Comparison of ENCODE assay signal across 9 mouse cellular contexts in genomic region chr1:132125803-132126405, GRCm38 (mm10). TPM values are rescaled to one million over a fixed set of nuclear protein-coding genes. Genes with fewer than 3 reads are reported as not detected.
DNase-seq lines count a peak whose midpoint lies in the region; ATAC-seq and TF ChIP-seq lines count a peak whose summit lies in the region.
"Had no signal": no experiment of that assay in that cellular context is flagged by ENCODE, and none has a peak within 500 bp of the region (broad histone marks: within the 10 kb centered on the region; RNA-seq: fewer than 3 reads in every experiment).

No protein-coding gene starts in this region.

- no peak for ATAC-seq in midbrain, embryonic 16.5 days

- H3K36me3 ChIP-seq in midbrain, embryonic 10.5 days, result no peaks in the 10 kb centered on the region
- no peaks in the 10 kb centered on the region for H3K36me3 ChIP-seq in midbrain, embryonic 16.5 days (ENCODE audit: control insufficient read depth, insufficient read depth, low read length)
- peaks cover 13% of the 10 kb centered on the region for H3K36me3 ChIP-seq in small intestine, adult 2 months (ENCODE audit: control insufficient read depth, insufficient read depth, low read length)
- no peaks in the 10 kb centered on the region for H3K36me3 ChIP-seq in thymus, adult 2 months (ENCODE audit: control insufficient read depth, insufficient read depth, low read length)
- H3K36me3 ChIP-seq: limb, embryonic 13.5 days had no signal

- peaks cover 18% of the 10 kb centered on the region for H3K27me3 ChIP-seq in midbrain, embryonic 10.5 days (ENCODE audit: low read depth, poor library complexity, severe bottlenecking)
- no peaks in the 10 kb centered on the region for H3K27me3 ChIP-seq in midbrain, embryonic 16.5 days (ENCODE audit: control insufficient read depth, insufficient read depth, low read depth, low read length)
- no peaks in the 10 kb centered on the region for H3K27me3 ChIP-seq in small intestine, adult 2 months (ENCODE audit: control insufficient read depth, insufficient read depth, low read length)
- no peaks in the 10 kb centered on the region for H3K27me3 ChIP-seq in thymus, adult 2 months (ENCODE audit: control insufficient read depth, insufficient read depth, low read length)

- no peak overlapping the region for H3K9ac ChIP-seq in midbrain, embryonic 16.5 days (ENCODE audit: low read depth, low read length)

- no peak for TF ChIP-seq CTCF in small intestine, adult 2 months (IDR thresholded peaks at IDR 0.05; ENCODE audit: extremely low read depth, insufficient read length, insufficient replicate concordance, low read depth, low read length)
- no peak for TF ChIP-seq CTCF in thymus, adult 2 months (IDR thresholded peaks at IDR 0.05; ENCODE audit: borderline replicate concordance, control insufficient read depth, extremely low read depth, insufficient read depth, low read length, poor library complexity)

- WGBS in midbrain, embryonic 10.5 days, result 77% methylated on average over 6 of the region's 6 CpGs
- WGBS in midbrain, embryonic 16.5 days, result 73% methylated on average over 6 of the region's 6 CpGs
- 11% methylated on average over 6 of the region's 6 CpGs for WGBS in small intestine, adult 2 months
- 47% methylated on average over 6 of the region's 6 CpGs for WGBS in thymus, adult 2 months

- peak overlapping the region; percentile 33; the same call in 1 of the 2 replicates for H3K27ac ChIP-seq in midbrain, embryonic 10.5 days (replicated peaks)
- H3K27ac ChIP-seq in midbrain, embryonic 16.5 days (ENCODE audit: low read length), result no peak overlapping the region
- H3K27ac ChIP-seq in small intestine, adult 2 months (ENCODE audit: insufficient read depth, low read depth, low read length), result peak overlapping the region; percentile 96
- no peak overlapping the region for H3K27ac ChIP-seq in thymus, adult 2 months (ENCODE audit: control insufficient read depth, insufficient read depth, low read length)
- H3K27ac ChIP-seq: limb, embryonic 13.5 days had no signal

- no peaks in the 10 kb centered on the region for H3K9me3 ChIP-seq in midbrain, embryonic 10.5 days (replicated peaks)
- H3K9me3 ChIP-seq in midbrain, embryonic 16.5 days (replicated peaks; ENCODE audit: control insufficient read depth, low read length, poor library complexity, severe bottlenecking), result no peaks in the 10 kb centered on the region
- H3K9me3 ChIP-seq: limb, embryonic 13.5 days had no signal

- H3K4me1 ChIP-seq in midbrain, embryonic 10.5 days, result peaks cover 29% of the 10 kb centered on the region
- H3K4me1 ChIP-seq in midbrain, embryonic 16.5 days (ENCODE audit: control insufficient read depth, insufficient read depth, low read length), result peaks cover 10% of the 10 kb centered on the region; the same call in 1 of the 2 replicates
- H3K4me1 ChIP-seq in small intestine, adult 2 months (ENCODE audit: control insufficient read depth, insufficient read depth, insufficient read length, low read length), result peaks cover 36% of the 10 kb centered on the region
- H3K4me1 ChIP-seq in thymus, adult 2 months (replicated peaks; ENCODE audit: control insufficient read depth, insufficient read depth, low read length), result 0 out of 2 replicates have a peak, but pooled peaks cover 2% of the 10 kb centered on the region

- DNase-seq in cerebellum, adult 9-10 months, result peak; percentile 36
- DNase-seq in cerebellum, adult 11 months, result no peak
- no peak for DNase-seq in midbrain, embryonic 10.5 days (ENCODE audit: low spot score)
- peak; percentile 52 for DNase-seq in kidney, postnatal 10 days
- no peak for DNase-seq in urinary bladder, adult 18-20 months (ENCODE audit: low spot score in 2 of 2)
- no peak for DNase-seq in thymus, adult 2 months

- no peak; the same call in 1 of the 2 replicates for TF ChIP-seq POLR2A in small intestine, adult 2 months (IDR thresholded peaks at IDR 0.05; ENCODE audit: low read depth, low read length)
- no peak for TF ChIP-seq POLR2A in thymus, adult 2 months (IDR thresholded peaks at IDR 0.05; ENCODE audit: control insufficient read depth, extremely low read depth, insufficient read depth, low read length, poor library complexity)

- H3K4me2 ChIP-seq in midbrain, embryonic 16.5 days (ENCODE audit: low read length), result no peak overlapping the region
- H3K4me2 ChIP-seq: limb, embryonic 13.5 days had no signal

- no peak overlapping the region for H3K4me3 ChIP-seq in midbrain, embryonic 10.5 days
- no peak overlapping the region for H3K4me3 ChIP-seq in midbrain, embryonic 16.5 days (ENCODE audit: low read depth, low read length)
- peak overlapping the region; percentile 36 for H3K4me3 ChIP-seq in small intestine, adult 2 months (ENCODE audit: low read depth, low read length)
- H3K4me3 ChIP-seq in thymus, adult 2 months (ENCODE audit: control insufficient read depth, insufficient read depth, low read length), result no peak overlapping the region
- H3K4me3 ChIP-seq: limb, embryonic 13.5 days had no signal

RNA-seq across cellular contexts. Expression of gene Cdk18, which starts 13.6 kb away (rescaled TPM):
- polyA plus RNA-seq in midbrain, embryonic 10.5 days (2016; fragmentation: Nextera tagmentation; extraction: Ambion mirVana), result 0.68 and 0.72 TPM in 2 replicates
- polyA plus RNA-seq in midbrain, embryonic 16.5 days (2015; fragmentation: Nextera tagmentation; extraction: Ambion mirVana), result 1.7 and 2.4 TPM in 2 replicates
- 84.2 and 133 TPM in 2 replicates for polyA plus RNA-seq in small intestine, adult 2 months (2012; rRNA removed)
- polyA plus RNA-seq in thymus, adult 2 months (2012; rRNA removed), result 7.6 and 8.6 TPM in 2 replicates

RNA-seq across cellular contexts. Expression of gene Mfsd4a, which starts 58.0 kb away (rescaled TPM):
- polyA plus RNA-seq in midbrain, embryonic 10.5 days (2016; fragmentation: Nextera tagmentation; extraction: Ambion mirVana), result 8.1 and 12.1 TPM in 2 replicates
- polyA plus RNA-seq in midbrain, embryonic 16.5 days (2015; fragmentation: Nextera tagmentation; extraction: Ambion mirVana), result 7.7 and 10.4 TPM in 2 replicates
- polyA plus RNA-seq in small intestine, adult 2 months (2012; rRNA removed), result 14.0 and 28.0 TPM in 2 replicates
- polyA plus RNA-seq in thymus, adult 2 months (2012; rRNA removed), result 5.6 and 5.8 TPM in 2 replicates

Comparison
In these comparisons a context has a peak if more than half of its experiments do, and no peak if none do; other contexts are left out.
1. DNase-seq: peak in cerebellum, adult 9-10 months (single experiment) and kidney, postnatal 10 days (single experiment); none in cerebellum, adult 11 months (single experiment), midbrain, embryonic 10.5 days (single experiment), urinary bladder, adult 18-20 months (0 of 2) and thymus, adult 2 months (single experiment).
2. H3K27ac ChIP-seq: peak in midbrain, embryonic 10.5 days (single experiment) and small intestine, adult 2 months (single experiment); none in midbrain, embryonic 16.5 days (single experiment) and thymus, adult 2 months (single experiment).